Comparison of ENCODE assay signal across 8 mouse cellular contexts in the genomic region with DNA sequence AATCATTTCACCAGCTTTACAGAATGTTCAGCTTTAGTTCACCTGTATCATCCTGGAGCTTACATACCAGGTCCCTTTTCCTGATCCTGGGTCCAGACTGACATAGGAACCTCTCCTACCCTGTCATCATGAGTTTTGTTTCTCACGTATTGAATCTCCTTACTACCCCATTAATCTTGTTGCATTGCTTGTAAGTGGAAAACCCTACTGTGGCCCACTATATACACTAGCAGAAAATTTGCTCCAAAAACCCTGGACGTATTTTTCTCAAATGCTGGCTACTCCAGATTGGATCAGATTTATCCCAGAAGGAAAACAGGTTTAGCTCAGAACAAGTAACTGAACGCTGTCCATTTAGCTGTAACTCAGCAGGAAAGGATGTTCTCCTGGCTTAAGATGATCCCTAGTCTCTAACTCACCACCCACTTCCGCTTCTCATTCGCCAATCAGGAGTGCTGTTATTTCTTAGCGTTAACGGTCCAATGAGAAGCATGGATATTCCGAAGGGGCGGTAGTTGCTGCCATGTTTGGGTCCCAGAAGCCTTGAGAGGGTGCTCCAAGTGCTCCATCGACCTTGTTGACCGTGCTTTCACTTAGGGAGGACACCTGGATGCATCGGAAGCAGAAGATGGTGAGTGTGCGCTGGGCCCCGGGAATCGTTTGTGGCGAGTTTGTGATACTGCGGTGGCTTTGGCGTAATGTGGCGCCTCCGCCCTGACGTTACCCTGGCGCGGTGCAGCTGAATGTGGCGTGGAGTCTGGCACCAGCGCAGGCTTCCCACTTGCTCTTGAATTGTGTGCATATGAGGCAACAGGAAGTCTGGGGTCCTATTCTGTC. TPM values are rescaled to one million over a fixed set of nuclear protein-coding genes. Genes with fewer than 3 reads are reported as not detected.
A peak's percentile ranks its signal among the peaks of the same experiment; 100 is the strongest.
DNase-seq lines count a peak whose midpoint lies in the region; ATAC-seq and TF ChIP-seq lines count a peak whose summit lies in the region.
"Not testable (repeated sequence)": the region's sequence is repeated elsewhere in the genome, so short reads cannot be mapped to it uniquely, and the experiment has no call there.

A gene (plus strand): TSS at position 506 of the 837 bp plus-strand sequence.

- no CpG with 5 or more reads among the region's 25 CpGs for WGBS in heart, postnatal 0 days
- WGBS in intestine, embryonic 16.5 days = no CpG with 5 or more reads among the region's 25 CpGs
- no CpG with 5 or more reads among the region's 25 CpGs for WGBS in lung, embryonic 14.5 days
- no CpG with 5 or more reads among the region's 25 CpGs for WGBS in neural tube, embryonic 11.5 days

- H3K27me3 ChIP-seq in heart, postnatal 0 days (ENCODE audit: control insufficient read depth, insufficient read depth, low read length); intestine, embryonic 16.5 days (replicated peaks; ENCODE audit: control insufficient read depth, insufficient read depth, low read length); lung, embryonic 14.5 days (ENCODE audit: insufficient read depth, low read length); neural tube, embryonic 11.5 days (ENCODE audit: control insufficient read depth, insufficient read depth, low read length): not testable (repeated sequence)

- not testable (repeated sequence) for H3K4me2 ChIP-seq in heart, postnatal 0 days (ENCODE audit: low read depth, low read length); intestine, embryonic 16.5 days (ENCODE audit: low read depth, low read length); neural tube, embryonic 11.5 days (ENCODE audit: low read depth)
- peak within 1 kb of the TSS; percentile 31; the same call in 1 of the 2 replicates for H3K4me2 ChIP-seq in lung, embryonic 14.5 days

- intact Hi-C loops in left cerebral cortex, postnatal 14 days (cut with DNase I) = not testable (repeated sequence)

- H3K9me3 ChIP-seq in heart, postnatal 0 days (replicated peaks; ENCODE audit: control insufficient read depth, low read length); intestine, embryonic 16.5 days (ENCODE audit: control insufficient read depth, low read length); lung, embryonic 14.5 days (ENCODE audit: low read depth, low read length); neural tube, embryonic 11.5 days (ENCODE audit: control insufficient read depth, low read length): not testable (repeated sequence)

- not testable (repeated sequence) for TF ChIP-seq POLR2A in cortical plate, adult 2 months (IDR thresholded peaks at IDR 0.05; ENCODE audit: extremely low read depth, insufficient read depth, low read length)

- not testable (repeated sequence) for H3K27ac ChIP-seq in cortical plate, adult 2 months (ENCODE audit: insufficient read depth, low read length); heart, postnatal 0 days (ENCODE audit: low read depth); intestine, embryonic 16.5 days (ENCODE audit: low read length); lung, embryonic 14.5 days (ENCODE audit: low read depth); neural tube, embryonic 11.5 days (ENCODE audit: low read depth, low read length)

- peak; percentile 100 for ATAC-seq in CD4-positive, CD25-positive, alpha-beta regulatory T cell, adult 4 months
- ATAC-seq in frontal cortex, adult (ENCODE audit: low TSS enrichment) = peak; percentile 100
- peak; percentile 99 for ATAC-seq in heart, postnatal 0 days (ENCODE audit: insufficient read depth, low read depth)
- peak; percentile 100 for ATAC-seq in intestine, embryonic 16.5 days
- peak; percentile 100 for ATAC-seq in lung, embryonic 14.5 days (ENCODE audit: insufficient read depth)
- peak; percentile 97 for ATAC-seq in neural tube, embryonic 11.5 days (ENCODE audit: insufficient read depth, low FRiP score, low TSS enrichment)

- H3K36me3 ChIP-seq in heart, postnatal 0 days (replicated peaks; ENCODE audit: control insufficient read depth, insufficient read depth, low read length); intestine, embryonic 16.5 days (ENCODE audit: control insufficient read depth, insufficient read depth, low read length); lung, embryonic 14.5 days (ENCODE audit: insufficient read depth); neural tube, embryonic 11.5 days (ENCODE audit: control insufficient read depth, insufficient read depth, low read length): not testable (repeated sequence)

- not testable (repeated sequence) for TF ChIP-seq EP300 in heart, postnatal 0 days (IDR thresholded peaks at IDR 0.05; ENCODE audit: low read depth)

- H3K4me3 ChIP-seq in cortical plate, adult 2 months (ENCODE audit: insufficient read depth, low read length); heart, postnatal 0 days (ENCODE audit: low read depth, low read length); intestine, embryonic 16.5 days (ENCODE audit: low read length); lung, embryonic 14.5 days (ENCODE audit: low read depth, low read length); neural tube, embryonic 11.5 days (ENCODE audit: low read depth, low read length): not testable (repeated sequence)

- not testable (repeated sequence) for DNase-seq in heart, postnatal 0 days (ENCODE audit: low spot score); left cerebral cortex, postnatal 14 days (ENCODE audit: low spot score in 2 of 2); lung, embryonic 14.5 days; neural tube, embryonic 11.5 days (ENCODE audit: low spot score)

- not testable (repeated sequence) for TF ChIP-seq CTCF in cortical plate, adult 2 months (IDR thresholded peaks at IDR 0.05; ENCODE audit: extremely low read depth, insufficient read depth, low read length); heart, postnatal 0 days (IDR thresholded peaks at IDR 0.05; ENCODE audit: low read depth); lung, embryonic 14.5 days (IDR thresholded peaks at IDR 0.05; ENCODE audit: low read depth)

- H3K9ac ChIP-seq in heart, postnatal 0 days (replicated peaks; ENCODE audit: low read depth, low read length); intestine, embryonic 16.5 days (ENCODE audit: low read depth, low read length); lung, embryonic 14.5 days; neural tube, embryonic 11.5 days (ENCODE audit: low read length): not testable (repeated sequence)

- not testable (repeated sequence) for H3K4me1 ChIP-seq in cortical plate, adult 2 months (ENCODE audit: control insufficient read depth, insufficient read depth, low read length); heart, postnatal 0 days (ENCODE audit: control insufficient read depth, insufficient read depth); intestine, embryonic 16.5 days (ENCODE audit: control insufficient read depth, insufficient read depth, low read length); lung, embryonic 14.5 days (ENCODE audit: insufficient read depth); neural tube, embryonic 11.5 days (ENCODE audit: control insufficient read depth, insufficient read depth, low read length)

RNA-seq across cellular contexts. Expression of the gene that starts here (rescaled TPM):
- polyA plus RNA-seq in CD4-positive, CD25-positive, alpha-beta regulatory T cell, adult 4 months (2017; shearing (Covaris generic)) = 10 to 100 TPM; 10.1 to 12.6 TPM
- polyA plus RNA-seq in cortical plate, adult 2 months (2012; rRNA removed) = 10.9 and 12.4 TPM in 2 replicates
- total RNA-seq in heart, postnatal 0 days (2014; rRNA removed; ENCODE audit: low replicate concordance) = 3.4 and 6.4 TPM in 2 replicates
- 8.2 and 10.4 TPM in 2 replicates for polyA plus RNA-seq in heart, postnatal 0 days (2015; fragmentation: Nextera tagmentation; extraction: Ambion mirVana)
- 7.4 and 8.9 TPM in 2 replicates for polyA plus RNA-seq in intestine, embryonic 16.5 days (2015; fragmentation: Nextera tagmentation; extraction: Ambion mirVana)
- total RNA-seq in left cerebral cortex, postnatal 14 days (2021) = 10 to 100 TPM; 26.1 to 26.5 TPM
- 9.5 and 10.1 TPM in 2 replicates for polyA plus RNA-seq in lung, embryonic 14.5 days (2014; fragmentation: Nextera tagmentation; extraction: Ambion mirVana)
- 9.5 and 10.3 TPM in 2 replicates for polyA plus RNA-seq in neural tube, embryonic 11.5 days (2014; fragmentation: Nextera tagmentation; extraction: Ambion mirVana)
